Mouse (Mus musculus) MEL (cell line): Measurements from ENCODE around the gene Atxn2. TPM values are rescaled to one million over a fixed set of nuclear protein-coding genes. Genes with fewer than 3 reads are reported as not detected.

Experiments
- DNase-seq: peaks from one replicate; pipeline ENCODE4 v3.0.0; 2011; ENCODE audit warnings: low read depth, low spot score
- H3K27ac ChIP-seq: 2 replicates; pipeline ENCODE4 v1.5.1; 2012; ENCODE audit warnings: low read depth, mild to moderate bottlenecking, control low read depth, low read length, moderate library complexity; ENCODE audit not compliant: control insufficient read depth
- H3K27me3 ChIP-seq, 2 experiments: fragments of 150-350 bp in 1 of 2; sonication (generic) in 1 of 2; 2 replicates each; pipeline ENCODE4 v1.6.1; 2012; ENCODE audit warnings: low read length in 2 of 2, mild to moderate bottlenecking in 2 of 2, improper control_type of control experiment in 1 of 2, moderate library complexity in 1 of 2; ENCODE audit not compliant: insufficient read depth in 2 of 2, control insufficient read depth in 1 of 2
- H3K36me3 ChIP-seq, 2 experiments: 2 replicates each; pipeline ENCODE4 v1.6.1; 2012 to 2014; ENCODE audit warnings: low read length in 2 of 2, improper control_type of control experiment in 1 of 2, inconsistent platforms in 1 of 2, mild to moderate bottlenecking in 1 of 2; ENCODE audit not compliant: insufficient read depth in 2 of 2, control insufficient read depth in 1 of 2
- H3K4me1 ChIP-seq, 2 experiments: fragments of 150-350 bp in 1 of 2; sonication (generic) in 1 of 2; 2 replicates each; pipeline ENCODE4 v1.6.1; 2012; ENCODE audit warnings: low read length in 2 of 2, improper control_type of control experiment in 1 of 2, mild to moderate bottlenecking in 1 of 2; ENCODE audit not compliant: insufficient read depth in 2 of 2, control insufficient read depth in 1 of 2
- H3K4me3 ChIP-seq, 2 experiments: fragments of 150-350 bp in 1 of 2; sonication (generic) in 1 of 2; 2 replicates each; pipeline ENCODE4 v1.5.1; 2012; ENCODE audit warnings: low read depth in 2 of 2, low read length in 2 of 2, mild to moderate bottlenecking in 2 of 2, moderate library complexity in 2 of 2, control low read depth in 1 of 2, improper control_type of control experiment in 1 of 2; ENCODE audit not compliant: control insufficient read depth in 1 of 2, insufficient read depth in 1 of 2
- H3K79me2 ChIP-seq: 2 replicates; pipeline ENCODE4 v1.6.1; 2012; ENCODE audit warnings: mild to moderate bottlenecking, low read length, moderate library complexity; ENCODE audit not compliant: control insufficient read depth, poor library complexity, insufficient read depth
- H3K9ac ChIP-seq: 2 replicates; pipeline ENCODE4 v1.6.1; 2012; ENCODE audit warnings: low read depth, mild to moderate bottlenecking, control low read depth, low read length, moderate library complexity; ENCODE audit not compliant: control insufficient read depth, poor library complexity, severe bottlenecking
- H3K9me3 ChIP-seq: fragments of 150-350 bp; sonication (generic); replicated peaks from 2 replicates; pipeline ENCODE4 v1.6.1; 2012; ENCODE audit warnings: mild to moderate bottlenecking, low read length, improper control_type of control experiment, moderate library complexity; ENCODE audit not compliant: insufficient read depth
- CTCF ChIP-seq, 3 experiments: IDR thresholded peaks in 2 of 3; conservative IDR thresholded peaks in 1 of 3; 2 replicates each; pipeline ENCODE4 v1.5.1; 2011 to 2012; ENCODE audit warnings: low read length in 3 of 3, low read depth in 2 of 3, mild to moderate bottlenecking in 2 of 3, improper control_type of control experiment in 1 of 3, inconsistent platforms in 1 of 3, mixed read lengths in 1 of 3, moderate library complexity in 1 of 3; ENCODE audit not compliant: control insufficient read depth in 1 of 3, insufficient read depth in 1 of 3, poor library complexity in 1 of 3, severe bottlenecking in 1 of 3
- E2F4 ChIP-seq: IDR thresholded peaks from 2 replicates; pipeline ENCODE4 v1.6.1; 2011; ENCODE audit warnings: low read depth, low read length, improper control_type of control experiment, borderline replicate concordance
- ELF1 ChIP-seq: IDR thresholded peaks from 2 replicates; pipeline ENCODE4 v1.6.1; 2014; ENCODE audit warnings: low read depth, mild to moderate bottlenecking, inconsistent platforms, low read length, improper control_type of control experiment, moderate library complexity
- HCFC1 ChIP-seq: IDR thresholded peaks from 2 replicates; pipeline ENCODE4 v1.6.1; 2012; ENCODE audit warnings: low read depth, mild to moderate bottlenecking, inconsistent platforms, low read length, improper control_type of control experiment, moderate library complexity
- MAZ ChIP-seq: IDR thresholded peaks from 2 replicates; pipeline ENCODE4 v1.6.1; 2012; ENCODE audit warnings: low read depth, mild to moderate bottlenecking, inconsistent platforms, low read length, improper control_type of control experiment
- MYB ChIP-seq: IDR thresholded peaks from 2 replicates; pipeline ENCODE4 v1.6.1; 2011; ENCODE audit warnings: mild to moderate bottlenecking, low read depth, low read length, improper control_type of control experiment
- MYC ChIP-seq: IDR thresholded peaks from 2 replicates; pipeline ENCODE4 v1.6.1; 2011; ENCODE audit warnings: low read depth, mild to moderate bottlenecking, low read length, improper control_type of control experiment, moderate library complexity
- POLR2A ChIP-seq, 2 experiments: IDR thresholded peaks; 2 replicates each; pipeline ENCODE4 v1.6.1; 2011 to 2012; ENCODE audit warnings: low read length in 2 of 2, mild to moderate bottlenecking in 2 of 2, control low read depth in 1 of 2, improper control_type of control experiment in 1 of 2, low read depth in 1 of 2, moderate library complexity in 1 of 2; ENCODE audit not compliant: control insufficient read depth in 1 of 2, insufficient read depth in 1 of 2, poor library complexity in 1 of 2
- POLR2AphosphoS2 ChIP-seq: IDR thresholded peaks from 2 replicates; pipeline ENCODE4 v1.6.1; 2011; ENCODE audit warnings: low read length, improper control_type of control experiment
- POLR2AphosphoS5 ChIP-seq: IDR thresholded peaks from 2 replicates; pipeline ENCODE4 v1.6.1; 2012; ENCODE audit warnings: low read depth, borderline replicate concordance, mild to moderate bottlenecking, inconsistent platforms, low read length, moderate library complexity, mixed read lengths
- RAD21 ChIP-seq: IDR thresholded peaks from 2 replicates; pipeline ENCODE4 v1.6.1; 2011; ENCODE audit warnings: mild to moderate bottlenecking, low read depth, low read length, improper control_type of control experiment
- SIN3A ChIP-seq: IDR thresholded peaks from 2 replicates; pipeline ENCODE4 v1.6.1; 2012; ENCODE audit warnings: low read length, improper control_type of control experiment, inconsistent platforms
- SMC3 ChIP-seq: IDR thresholded peaks from 2 replicates; pipeline ENCODE4 v1.6.1; 2011; ENCODE audit warnings: low read depth, low read length, improper control_type of control experiment
- USF2 ChIP-seq, 2 experiments: IDR thresholded peaks; 2 replicates each; pipeline ENCODE4 v1.6.1; 2011 to 2012; ENCODE audit warnings: improper control_type of control experiment in 2 of 2, low read length in 2 of 2, borderline replicate concordance in 1 of 2, inconsistent platforms in 1 of 2, low read depth in 1 of 2, mild to moderate bottlenecking in 1 of 2; ENCODE audit not compliant: insufficient read depth in 1 of 2
- ZC3H11A ChIP-seq: IDR thresholded peaks from 2 replicates; pipeline ENCODE4 v1.6.1; 2012; ENCODE audit warnings: low read depth, mild to moderate bottlenecking, inconsistent platforms, low read length, improper control_type of control experiment
- ZMIZ1 ChIP-seq: IDR thresholded peaks from 2 replicates; pipeline ENCODE4 v1.6.1; 2012; ENCODE audit warnings: low read depth, mild to moderate bottlenecking, inconsistent platforms, low read length, improper control_type of control experiment, moderate library complexity
- ZNF384 ChIP-seq: IDR thresholded peaks from 2 replicates; pipeline ENCODE4 v1.6.1; 2012; ENCODE audit warnings: low read depth, mild to moderate bottlenecking, inconsistent platforms, low read length, improper control_type of control experiment
- polyA plus RNA-seq, 2 experiments: library from polyadenylated mRNA; stranded (reverse) in 1 of 2; unstranded in 1 of 2; fragments of >175 nt in 1 of 2; fragments of >200 nt in 1 of 2; gene quantifications; 2 replicates each; pipeline versions ENCODE4 v1.2.1 to v1.2.4; 2012; ENCODE audit warnings: low replicate concordance in 2 of 2, low read depth in 1 of 2; ENCODE audit not compliant: insufficient read length in 2 of 2, insufficient read depth in 1 of 2, missing spikeins in 1 of 2
- total RNA-seq: library from RNA; depleted of rRNA; stranded (reverse); fragments of 300-350 nt; gene quantifications from 2 replicates; pipeline ENCODE4 v1.2.3, GENCODE M21; 2012

Gene Atxn2
- total and polyA plus RNA-seq, 3 experiments, result 16.3 to 476 (median 85.4) TPM

DNA sequence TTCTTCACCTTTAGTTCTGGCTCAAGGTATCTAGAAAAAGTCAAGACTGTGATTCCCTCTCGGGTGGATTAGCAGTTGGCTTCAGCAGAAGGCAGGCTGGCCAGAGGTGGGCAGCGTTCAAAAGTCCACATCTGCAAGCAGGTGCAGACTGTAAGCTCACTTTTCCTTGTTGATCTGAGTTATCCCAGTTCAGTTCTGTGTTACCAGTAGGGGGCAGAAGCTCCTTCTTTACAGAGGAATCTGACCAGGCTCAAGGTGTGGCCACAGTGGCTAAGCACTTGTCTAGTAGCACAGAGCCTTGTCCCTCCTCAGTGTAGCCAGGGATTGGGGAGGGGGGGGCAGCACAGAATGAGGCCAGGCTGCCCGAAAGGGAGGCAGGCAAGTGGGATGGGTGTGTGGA lies 103.9 kb downstream of the Atxn2 start:
- H3K36me3 ChIP-seq, result peaks cover 0 to 7% of the 10 kb centered on the region in 2 experiments; a peak in 1 of 4 replicates
- H3K4me3 ChIP-seq, result no peak overlapping the region
- H3K79me2 ChIP-seq, result no peaks in the 10 kb centered on the region
- TF ChIP-seq ZNF384 (no peak), SMC3 (peak; percentile 52), CTCF (IDR thresholded peaks at IDR 0.05 in 2 of 3, conservative IDR thresholded peaks at IDR 0.05 in 1 of 3; ENCODE audit: control insufficient read depth in 1 of 3, insufficient read depth in 1 of 3, low read depth in 2 of 3, low read length in 3 of 3, poor library complexity in 1 of 3, severe bottlenecking in 1 of 3) (peak; percentile 27 to 71 (median 57)), ZC3H11A (peak; percentile 17; the same call in 1 of the 2 replicates), MYB (no peak), SIN3A (no peak), RAD21 (peak; percentile 48)
- H3K27ac ChIP-seq, result no peak overlapping the region
- H3K9me3 ChIP-seq, result no peaks in the 10 kb centered on the region
- DNase-seq, result peak; percentile 67
- H3K9ac ChIP-seq, result no peak overlapping the region
- no peaks in the 10 kb centered on the region for H3K4me1 ChIP-seq
- H3K27me3 ChIP-seq, result no peaks in the 10 kb centered on the region

DNA sequence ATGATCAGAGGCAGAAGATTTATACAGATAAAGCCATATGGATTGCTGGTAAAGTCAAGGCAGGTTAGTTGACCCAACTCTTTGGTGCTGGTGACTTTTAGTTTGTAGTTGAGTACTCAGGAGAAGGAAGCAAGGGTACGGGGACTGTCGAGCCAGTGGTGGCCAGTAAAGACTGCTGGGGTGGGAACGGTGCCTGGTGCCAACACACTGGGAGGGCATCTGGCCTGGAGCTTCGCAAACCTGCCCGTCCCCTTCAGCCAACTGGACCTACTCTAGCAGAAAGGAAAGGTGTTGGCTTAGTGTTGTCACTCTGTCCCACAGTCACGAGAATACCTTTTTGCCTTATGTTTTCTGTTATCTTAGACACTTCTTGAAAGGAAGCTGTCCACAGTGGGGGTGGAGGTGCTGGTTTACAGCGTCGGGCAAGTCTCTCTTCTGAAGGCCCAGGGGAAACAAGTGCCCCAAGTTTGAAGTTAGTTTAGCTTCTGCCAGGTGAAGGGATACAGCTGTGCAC lies 104.8 kb downstream of the Atxn2 start:
- no peak overlapping the region for H3K9ac ChIP-seq
- no peak for TF ChIP-seq E2F4
- no peak for TF ChIP-seq ELF1
- TF ChIP-seq POLR2AphosphoS5, result no peak
- peak; percentile 10; the same call in 1 of the 2 replicates for TF ChIP-seq ZMIZ1
- TF ChIP-seq, all 39 proteins: peak for 1
- no peaks in the 10 kb centered on the region for H3K9me3 ChIP-seq
- H3K4me1 ChIP-seq, result no peaks in the 10 kb centered on the region
- H3K27ac ChIP-seq, result no peak overlapping the region
- no peak overlapping the region for H3K4me3 ChIP-seq
- H3K36me3 ChIP-seq, result peaks cover 0 to 9% of the 10 kb centered on the region in 2 experiments; a peak in 3 of 4 replicates
- H3K79me2 ChIP-seq, result no peaks in the 10 kb centered on the region
- DNase-seq, result no peak
- H3K27me3 ChIP-seq, result no peaks in the 10 kb centered on the region

DNA sequence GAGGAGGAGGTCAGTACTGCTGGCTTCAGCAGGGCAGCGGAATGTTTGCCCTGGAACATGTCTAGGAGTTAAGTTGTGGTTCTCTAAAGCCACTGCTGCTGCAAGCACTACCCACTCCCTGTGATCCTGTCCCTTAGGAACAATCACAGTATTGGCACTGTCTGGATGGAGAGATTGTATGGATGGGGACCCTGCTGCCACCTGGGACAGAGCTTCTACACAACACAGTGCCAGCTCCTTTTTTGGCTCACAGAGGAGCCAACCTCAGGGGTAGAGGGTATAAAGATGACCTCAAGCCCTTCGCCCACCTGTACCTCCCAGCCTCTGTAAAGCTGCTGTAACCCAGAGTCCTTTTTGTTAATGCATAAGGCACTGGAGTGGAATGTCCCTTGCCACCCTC lies 105.5 kb downstream of the Atxn2 start:
- H3K9me3 ChIP-seq, result no peaks in the 10 kb centered on the region
- H3K27ac ChIP-seq, result no peak overlapping the region
- TF ChIP-seq POLR2AphosphoS2, result peak; percentile 45; the same call in 1 of the 2 replicates
- no peak for TF ChIP-seq ELF1
- TF ChIP-seq MYC, result no peak
- TF ChIP-seq HCFC1, result no peak
- TF ChIP-seq USF2 (IDR thresholded peaks at IDR 0.05; ENCODE audit: borderline replicate concordance in 1 of 2, insufficient read depth in 1 of 2, low read depth in 1 of 2, low read length in 2 of 2), result no peak
- TF ChIP-seq POLR2AphosphoS5, result no peak
- TF ChIP-seq ZC3H11A, result no peak
- TF ChIP-seq E2F4, result no peak
- no peak for TF ChIP-seq MAZ
- peak in 1 of 2 experiments; percentile 42; a peak in 1 of 4 replicates for TF ChIP-seq POLR2A (IDR thresholded peaks at IDR 0.05; ENCODE audit: control insufficient read depth in 1 of 2, insufficient read depth in 1 of 2, low read depth in 1 of 2, low read length in 2 of 2, poor library complexity in 1 of 2)
- H3K9ac ChIP-seq, result no peak overlapping the region
- no peaks in the 10 kb centered on the region for H3K79me2 ChIP-seq
- H3K4me1 ChIP-seq, result no peaks in the 10 kb centered on the region
- DNase-seq, result no peak
- H3K4me3 ChIP-seq, result no peak overlapping the region
- H3K27me3 ChIP-seq, result no peaks in the 10 kb centered on the region
- H3K36me3 ChIP-seq, result peaks cover 0 to 10% of the 10 kb centered on the region in 2 experiments; a peak in 3 of 4 replicates
